Mouse (Mus musculus) monocyte, adult 5-6 weeks (primary cell): ENCODE measurements around the gene Pagr1a. TPM values are rescaled to one million over a fixed set of nuclear protein-coding genes. Genes with fewer than 3 reads are reported as not detected.

Experiments
- ATAC-seq: fragments of 153-309, 156-312 bp; replicated peaks from 2 replicates; pipeline ENCODE4 v1.8.0; 2017; ENCODE audit warnings: mild to moderate bottlenecking; ENCODE audit not compliant: low TSS enrichment, insufficient number of reproducible peaks, severe bottlenecking, poor library complexity, low FRiP score
- total RNA-seq: library from RNA; stranded (forward); fragments of 200-1000, 200-491, 200-594 nt; gene quantifications from 3 replicates; pipeline ENCODE4 v1.2.3, GENCODE M21; 2017

The Pagr1a gene
- total RNA-seq, 1 experiment from 2014 or later, result 3.8 TPM

DNA sequence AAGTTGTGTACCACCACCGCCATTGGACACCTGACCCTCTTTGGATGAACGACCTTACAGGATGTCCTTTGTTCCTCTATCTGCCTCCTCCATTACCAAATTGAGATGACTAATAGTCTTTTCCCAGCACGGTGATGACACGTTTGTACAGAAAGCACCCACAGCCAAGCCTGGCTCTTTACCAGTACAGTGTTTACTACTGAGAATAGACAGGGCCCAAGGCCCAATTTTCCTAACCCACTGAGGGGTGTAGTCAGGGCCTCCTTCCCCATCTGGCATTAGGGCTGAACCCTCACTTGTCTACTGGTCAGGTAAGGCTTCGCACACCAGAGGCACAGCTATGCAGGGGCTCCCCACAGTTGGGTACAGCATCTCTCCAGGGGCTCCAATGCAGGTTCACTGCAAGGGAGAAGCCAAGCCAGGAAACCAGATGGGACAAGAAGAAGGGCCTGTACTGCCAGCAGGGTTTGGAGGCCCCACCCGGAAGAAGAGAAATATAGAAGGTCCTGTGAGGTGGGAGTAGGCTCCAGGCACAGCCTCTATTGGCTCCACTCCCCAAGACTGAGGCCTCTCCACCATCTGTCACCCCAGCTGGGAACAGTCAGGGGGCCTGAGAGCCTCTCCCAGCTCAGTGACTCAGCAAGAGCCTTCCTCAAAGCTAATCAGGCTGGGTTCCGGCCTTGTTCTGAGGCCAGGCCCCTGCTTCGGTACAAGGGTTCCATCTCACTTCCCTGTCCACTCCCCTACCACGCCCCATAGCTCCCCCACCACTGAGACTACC lies 8.7 kb downstream of the Pagr1a start:
- ATAC-seq, result peak; percentile 91

- ATAC-seq, result no peak
Observed at GRCm38 (mm10) chr7:127007313-127008024, 9.7 kb downstream of the Pagr1a start.

- no peak for ATAC-seq
Observed at GRCm38 (mm10) chr7:127004122-127004875, 12.9 kb downstream of the Pagr1a start.

- ATAC-seq, result no peak
Observed at GRCm38 (mm10) chr7:127003620-127004019, 13.5 kb downstream of the Pagr1a start.

GRCm38 (mm10) chr7:126999568-126999967 lies 17.6 kb downstream of the Pagr1a start:
- no peak for ATAC-seq

DNA sequence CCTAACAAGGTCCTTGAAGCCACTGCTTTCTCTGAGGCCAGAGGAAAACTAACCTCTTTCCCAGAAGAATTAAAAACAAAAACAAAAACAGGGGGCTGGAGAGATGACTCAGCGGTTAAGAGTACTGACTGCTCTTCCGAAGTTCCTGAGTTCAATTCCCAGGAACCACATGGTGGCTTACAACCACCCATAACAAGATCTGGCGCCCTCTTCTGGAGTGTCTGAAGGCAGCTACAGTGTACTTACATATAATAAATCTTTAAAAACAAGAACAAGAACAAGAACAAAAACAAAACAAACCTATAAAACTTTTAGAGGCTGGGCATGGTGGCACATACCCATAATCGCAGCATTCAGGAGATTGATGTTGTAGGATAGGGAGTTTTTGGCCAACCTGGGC lies 20.7 kb downstream of the Pagr1a start:
- no peak for ATAC-seq

DNA sequence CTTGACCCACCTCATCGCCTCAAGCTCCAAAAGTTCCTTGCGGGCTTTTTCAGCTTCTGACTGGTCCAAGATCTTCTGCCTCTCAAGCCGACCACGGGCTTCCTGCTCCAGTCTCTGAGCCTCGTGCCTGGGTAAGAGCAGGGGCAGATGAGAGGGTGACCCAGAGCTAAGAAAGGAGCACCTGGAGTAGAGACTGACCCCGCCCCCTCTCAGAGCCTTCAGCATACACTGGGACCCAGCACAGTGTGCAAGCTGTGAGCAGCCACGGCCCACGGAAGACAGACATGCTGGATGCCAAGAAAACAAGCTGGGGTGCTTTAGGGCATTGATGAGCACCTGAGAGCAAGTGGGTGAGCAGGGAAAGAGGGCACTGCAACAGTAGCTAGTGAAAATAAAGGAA lies 28.3 kb downstream of the Pagr1a start:
- ATAC-seq, result no peak

- no peak for ATAC-seq
Observed at GRCm38 (mm10) chr7:126986319-126986718, 30.8 kb downstream of the Pagr1a start.

DNA sequence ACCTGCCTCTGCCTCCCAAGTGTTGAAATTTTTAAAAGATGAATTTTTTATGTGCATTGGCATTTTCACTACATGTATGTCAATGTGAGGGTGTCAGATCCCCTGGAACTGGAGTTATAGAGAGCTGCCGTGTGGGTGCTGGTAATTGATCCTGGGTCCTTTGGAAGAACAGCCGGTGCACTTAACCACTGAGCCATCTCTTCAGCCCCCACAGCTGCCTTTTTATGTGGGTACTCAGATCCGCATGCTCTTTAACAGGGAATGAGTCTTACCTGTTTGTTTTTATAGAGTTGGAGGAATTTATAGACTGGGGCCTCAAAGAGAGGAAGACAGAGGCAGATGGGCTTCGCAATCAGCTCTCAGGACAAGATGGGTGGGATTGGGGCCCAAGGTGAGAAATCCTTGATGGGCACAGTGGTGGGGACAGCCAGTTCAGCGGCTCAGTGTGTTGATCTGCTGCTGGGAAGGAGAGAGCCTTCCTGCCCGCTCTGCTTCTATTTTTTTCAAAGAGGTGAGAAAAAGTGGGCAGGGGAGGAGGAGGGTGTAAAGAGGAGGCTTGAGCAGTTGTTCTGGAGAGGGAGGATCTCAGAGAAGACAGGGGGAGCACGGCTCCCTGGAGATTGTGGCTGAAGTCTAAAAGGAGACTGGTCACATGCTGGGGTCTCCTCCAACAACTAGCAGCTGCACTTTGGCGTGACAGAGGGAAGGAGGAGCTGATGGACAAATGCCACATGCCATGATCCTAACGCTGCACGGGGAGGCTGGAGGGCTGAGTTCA lies 32.3 kb downstream of the Pagr1a start:
- ATAC-seq, result no peak

DNA sequence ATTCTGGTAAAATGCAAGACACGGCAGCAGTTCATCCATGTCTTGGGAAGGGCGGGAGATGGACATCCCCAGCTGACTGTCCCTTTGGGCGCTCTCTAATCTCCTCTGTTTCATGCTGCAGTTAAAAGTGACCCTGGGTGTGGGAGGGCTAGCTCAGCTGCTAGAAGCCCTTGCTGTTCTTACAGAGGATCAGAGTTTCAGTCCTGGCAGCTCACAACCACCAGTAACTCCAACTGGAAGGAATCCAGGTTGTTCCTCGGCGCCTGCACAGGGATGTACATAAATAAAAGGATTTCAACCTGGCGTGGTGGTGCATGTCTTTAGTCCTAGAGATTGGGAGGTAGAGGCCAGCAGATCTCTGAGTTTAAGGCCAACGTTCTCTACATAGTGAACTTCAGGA lies 34.0 kb downstream of the Pagr1a start:
- ATAC-seq, result no peak

DNA sequence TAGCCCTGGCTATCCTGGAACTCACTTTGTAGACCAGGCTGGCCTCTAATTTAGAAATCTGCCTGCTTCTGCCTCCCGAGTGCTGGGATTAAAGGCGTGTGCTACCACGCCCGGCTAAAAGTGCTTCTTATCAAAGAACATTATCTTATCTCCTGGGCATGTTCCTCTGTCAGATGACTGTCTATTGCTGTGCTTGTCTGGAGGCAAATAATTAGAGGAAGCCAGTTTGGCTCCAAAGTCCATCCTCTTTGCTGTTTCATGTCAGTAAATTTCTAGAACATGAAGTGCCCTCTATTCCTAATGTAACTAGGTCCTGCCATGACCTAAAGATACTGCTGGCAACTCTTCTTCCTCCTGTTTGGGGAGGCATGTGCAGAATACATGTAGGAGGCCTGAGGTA lies 35.1 kb downstream of the Pagr1a start:
- no peak for ATAC-seq

GRCm38 (mm10) chr7:126981601-126982000 lies 35.6 kb downstream of the Pagr1a start:
- no peak for ATAC-seq

GRCm38 (mm10) chr7:126978841-126979240 lies 38.3 kb downstream of the Pagr1a start:
- ATAC-seq, result no peak

DNA sequence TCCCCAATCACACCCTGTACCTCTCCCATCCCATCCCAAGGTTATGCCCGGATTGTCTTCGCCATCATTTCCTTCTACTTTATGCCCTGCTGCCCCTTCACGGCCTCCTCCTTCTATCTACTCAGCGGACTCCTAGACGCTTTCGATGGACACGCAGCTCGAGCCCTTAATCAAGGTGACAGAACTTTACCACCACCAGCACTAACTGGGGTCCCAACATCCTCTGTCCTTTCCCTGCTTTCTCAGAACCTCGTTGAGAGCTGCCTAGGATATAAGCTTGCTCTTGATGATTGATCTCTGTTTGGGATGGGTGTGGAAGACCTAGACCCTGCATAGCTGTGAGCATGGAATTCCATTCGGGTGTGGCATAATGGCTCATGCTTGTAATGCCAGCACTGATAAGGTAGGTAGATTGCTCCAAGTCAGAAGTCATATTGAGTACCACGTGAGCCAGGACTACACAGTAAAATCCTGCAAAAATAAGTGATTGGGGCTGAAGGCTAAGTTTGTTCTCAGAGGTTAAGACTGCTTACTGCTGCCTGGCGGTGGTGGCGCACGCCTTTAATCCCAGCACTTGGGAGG lies 40.2 kb downstream of the Pagr1a start:
- no peak for ATAC-seq

GRCm38 (mm10) chr7:126975950-126976866 lies 40.9 kb downstream of the Pagr1a start, which contains the start of gene Cdiptos:
Gene Cdiptos, minus strand, starts transcription at chr7:126976098.
- peak; percentile 95 for ATAC-seq

GRCm38 (mm10) chr7:126975893-126975949 lies 41.4 kb downstream of the Pagr1a start, which contains the start of gene Cdipt:
Gene Cdipt, plus strand, starts transcription at chr7:126975914.
- no peak for ATAC-seq

DNA sequence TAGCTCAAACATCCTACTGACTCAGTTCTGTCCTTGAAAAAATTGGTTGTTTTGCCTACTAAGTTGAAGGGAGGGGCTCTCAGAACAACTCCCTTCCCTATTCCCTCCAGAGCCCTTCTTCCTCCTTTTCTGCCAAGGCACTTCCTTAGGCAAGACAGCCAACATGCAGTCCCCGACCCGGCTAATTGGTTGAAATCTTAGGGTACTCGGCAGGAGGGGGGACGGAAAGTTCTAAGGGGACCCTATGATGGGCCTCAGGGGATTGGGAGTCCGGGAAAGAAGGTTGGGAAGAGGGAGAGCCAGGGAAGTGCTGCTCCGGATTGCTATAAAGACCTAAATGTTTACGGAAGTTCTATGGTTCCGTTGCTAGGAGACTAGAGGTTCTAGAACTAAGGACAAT lies 41.7 kb downstream of the Pagr1a start:
- peak; percentile 42 for ATAC-seq

DNA sequence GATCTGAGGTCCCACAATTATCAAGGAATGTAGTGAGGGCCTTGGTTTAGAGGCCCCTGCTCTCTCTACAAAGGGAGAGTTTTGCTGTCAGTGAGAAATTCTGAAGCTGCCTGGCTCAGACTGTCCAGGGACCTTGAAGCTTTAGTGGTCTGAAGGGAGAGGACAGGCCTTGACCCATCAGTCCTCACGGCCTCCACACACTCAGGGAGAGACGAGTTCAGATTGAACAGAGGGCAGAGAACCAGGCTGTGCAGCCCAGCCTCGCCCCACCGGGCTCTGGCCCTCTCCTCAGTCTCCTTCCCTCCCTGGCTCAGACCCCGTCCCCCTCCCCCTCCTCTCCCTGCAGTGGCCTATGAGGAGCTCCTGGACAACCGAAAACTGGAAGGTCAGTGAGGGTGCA lies 49.8 kb downstream of the Pagr1a start:
- ATAC-seq, result no peak
